Mouse (Mus musculus): ENCODE measurements at regions not wholly inside any gene's neighbourhood (a gene's known extent, or its start where the extent isn't known, plus 50 kb on each side); places are given as distances from the start of the nearest gene placed in this dataset.

GRCm38 (mm10) chr3:38647737-38648330 is 163.2 kb upstream of the Ankrd50 start:
- Histone ChIP-seq H3K9ac (no peak overlapping the region), H3K27me3 (no peaks in the 10 kb centered on the region), H3K4me3 (replicated peaks) (no peak overlapping the region), H3K27ac (replicated peaks) (no peak overlapping the region), H3K9me3 (replicated peaks) (no peaks in the 10 kb centered on the region), H3K4me2 (replicated peaks) (no peak overlapping the region), H3K4me1 (0 out of 2 replicates have a peak, but pooled peaks cover 4% of the 10 kb centered on the region), H3K36me3 (no peaks in the 10 kb centered on the region)
- 70% methylated on average over 7 of the region's 7 CpGs for WGBS
- no peak for ATAC-seq (ENCODE audit: insufficient number of reproducible peaks, low FRiP score, low TSS enrichment, low read depth)

GRCm38 (mm10) chr3:38641733-38642132 is 157.1 kb upstream of the Ankrd50 start:
- Histone ChIP-seq H3K27ac (replicated peaks) (no peak overlapping the region), H3K9ac (no peak overlapping the region), H3K9me3 (replicated peaks) (no peaks in the 10 kb centered on the region), H3K4me3 (replicated peaks) (no peak overlapping the region), H3K4me2 (replicated peaks) (no peak overlapping the region), H3K27me3 (no peaks in the 10 kb centered on the region), H3K4me1 (no peaks in the 10 kb centered on the region), H3K36me3 (no peaks in the 10 kb centered on the region)
- WGBS = 67% methylated on average over 1 of the region's 1 CpGs
- no peak for ATAC-seq (ENCODE audit: insufficient number of reproducible peaks, low FRiP score, low TSS enrichment, low read depth)

- ATAC-seq (ENCODE audit: insufficient number of reproducible peaks, low FRiP score, low TSS enrichment, low read depth) = no peak
- no peaks in the 10 kb centered on the region for H3K36me3 ChIP-seq
These were observed 152.2 kb upstream of the Ankrd50 start for GRCm38 (mm10) chr3:38636806-38637205.

GRCm38 (mm10) chr3:38633347-38633746 is 148.7 kb upstream of the Ankrd50 start:
- no peak overlapping the region for H3K4me2 ChIP-seq (replicated peaks)
- H3K9ac ChIP-seq = no peak overlapping the region
- 46% methylated on average over 7 of the region's 7 CpGs for WGBS
- H3K9me3 ChIP-seq (replicated peaks) = no peaks in the 10 kb centered on the region
- 0 out of 2 replicates have a peak, but pooled peaks cover 5% of the 10 kb centered on the region for H3K4me1 ChIP-seq
- H3K27me3 ChIP-seq = no peaks in the 10 kb centered on the region
- H3K27ac ChIP-seq (replicated peaks) = 0 out of 2 replicates have a peak overlapping the region, but pooled peaks have one; percentile 14
- H3K36me3 ChIP-seq = no peaks in the 10 kb centered on the region
- ATAC-seq (ENCODE audit: insufficient number of reproducible peaks, low FRiP score, low TSS enrichment, low read depth) = peak; percentile 86
- no peak overlapping the region for H3K4me3 ChIP-seq (replicated peaks)

More at GRCm38 (mm10) chr3:38636806-38637205, 152.2 kb upstream of the Ankrd50 start:
- no peak overlapping the region for H3K4me2 ChIP-seq (replicated peaks)
- H3K27ac ChIP-seq (replicated peaks) = no peak overlapping the region
- 66% methylated on average over 4 of the region's 4 CpGs for whole genome bisulfite sequencing
- no peaks in the 10 kb centered on the region for H3K9me3 ChIP-seq (replicated peaks)
- no peaks in the 10 kb centered on the region for H3K27me3 ChIP-seq
- H3K4me3 ChIP-seq (replicated peaks) = no peak overlapping the region
- H3K4me1 ChIP-seq = 0 out of 2 replicates have a peak, but pooled peaks cover 5% of the 10 kb centered on the region
- no peak overlapping the region for H3K9ac ChIP-seq

- Histone ChIP-seq H3K36me3 (no peaks in the 10 kb centered on the region), H3K27me3 (no peaks in the 10 kb centered on the region), H3K9me3 (replicated peaks) (no peaks in the 10 kb centered on the region), H3K9ac (no peak overlapping the region), H3K27ac (replicated peaks) (no peak overlapping the region), H3K4me1 (no peaks in the 10 kb centered on the region), H3K4me3 (replicated peaks) (no peak overlapping the region), H3K4me2 (replicated peaks) (no peak overlapping the region)
- 44% methylated on average over 12 of the region's 12 CpGs for WGBS
- no peak for ATAC-seq (ENCODE audit: insufficient number of reproducible peaks, low FRiP score, low TSS enrichment, low read depth)
These were observed 141.0 kb upstream of the Ankrd50 start for GRCm38 (mm10) chr3:38625575-38626184.

GRCm38 (mm10) chr3:38617989-38618388 is 133.3 kb upstream of the Ankrd50 start:
- Histone ChIP-seq H3K9me3 (replicated peaks) (no peaks in the 10 kb centered on the region), H3K36me3 (no peaks in the 10 kb centered on the region), H3K27ac (replicated peaks) (peak overlapping the region; percentile 53), H3K27me3 (no peaks in the 10 kb centered on the region), H3K9ac (no peak overlapping the region), H3K4me1 (peaks cover 12% of the 10 kb centered on the region), H3K4me2 (replicated peaks) (no peak overlapping the region), H3K4me3 (replicated peaks) (no peak overlapping the region)
- peak; percentile 57 for ATAC-seq (ENCODE audit: insufficient number of reproducible peaks, low FRiP score, low TSS enrichment, low read depth)
- 16% methylated on average over 3 of the region's 3 CpGs for WGBS

- H3K27me3 ChIP-seq = no peaks in the 10 kb centered on the region
- no peaks in the 10 kb centered on the region for H3K36me3 ChIP-seq
- 52% methylated on average over 8 of the region's 8 CpGs for WGBS
These were observed 132.6 kb upstream of the Ankrd50 start for GRCm38 (mm10) chr3:38617217-38617616.

GRCm38 (mm10) chr3:38613706-38614105 is 129.1 kb upstream of the Ankrd50 start:
- Histone ChIP-seq H3K4me2 (replicated peaks) (no peak overlapping the region), H3K4me3 (replicated peaks) (no peak overlapping the region), H3K27ac (replicated peaks) (no peak overlapping the region), H3K36me3 (no peaks in the 10 kb centered on the region), H3K27me3 (no peaks in the 10 kb centered on the region), H3K9me3 (replicated peaks) (no peaks in the 10 kb centered on the region), H3K4me1 (peaks cover 10% of the 10 kb centered on the region), H3K9ac (no peak overlapping the region)
- no peak for ATAC-seq (ENCODE audit: insufficient number of reproducible peaks, low FRiP score, low TSS enrichment, low read depth)
- 74% methylated on average over 6 of the region's 6 CpGs for WGBS

More at GRCm38 (mm10) chr3:38617217-38617616, 132.6 kb upstream of the Ankrd50 start:
- H3K4me3 ChIP-seq (replicated peaks) = no peak overlapping the region
- no peak overlapping the region for H3K27ac ChIP-seq (replicated peaks)
- H3K4me2 ChIP-seq (replicated peaks) = no peak overlapping the region
- H3K9ac ChIP-seq = no peak overlapping the region
- ATAC-seq (ENCODE audit: insufficient number of reproducible peaks, low FRiP score, low TSS enrichment, low read depth) = no peak
- H3K9me3 ChIP-seq (replicated peaks) = no peaks in the 10 kb centered on the region
- H3K4me1 ChIP-seq = peaks cover 12% of the 10 kb centered on the region

- Histone ChIP-seq H3K36me3 (no peaks in the 10 kb centered on the region), H3K4me2 (replicated peaks) (no peak overlapping the region), H3K4me3 (replicated peaks) (no peak overlapping the region), H3K4me1 (no peaks in the 10 kb centered on the region), H3K27me3 (no peaks in the 10 kb centered on the region), H3K9ac (no peak overlapping the region), H3K9me3 (replicated peaks) (no peaks in the 10 kb centered on the region), H3K27ac (replicated peaks) (no peak overlapping the region)
- ATAC-seq (ENCODE audit: insufficient number of reproducible peaks, low FRiP score, low TSS enrichment, low read depth) = no peak
- WGBS = 91% methylated on average over 1 of the region's 1 CpGs
These were observed 106.9 kb upstream of the Ankrd50 start for GRCm38 (mm10) chr3:38591531-38591930.

GRCm38 (mm10) chr3:38588966-38589365 is 104.3 kb upstream of the Ankrd50 start:
- ATAC-seq (ENCODE audit: insufficient number of reproducible peaks, low FRiP score, low TSS enrichment, low read depth) = no peak
- Histone ChIP-seq H3K4me3 (replicated peaks) (no peak overlapping the region), H3K9ac (no peak overlapping the region), H3K36me3 (no peaks in the 10 kb centered on the region), H3K27me3 (no peaks in the 10 kb centered on the region), H3K9me3 (replicated peaks) (no peaks in the 10 kb centered on the region), H3K27ac (replicated peaks) (no peak overlapping the region), H3K4me1 (no peaks in the 10 kb centered on the region), H3K4me2 (replicated peaks) (no peak overlapping the region)

GRCm38 (mm10) chr3:38585509-38585908 is 100.9 kb upstream of the Ankrd50 start:
- no peaks in the 10 kb centered on the region for H3K27me3 ChIP-seq
- ATAC-seq (ENCODE audit: insufficient number of reproducible peaks, low FRiP score, low TSS enrichment, low read depth) = no peak; the same call in 1 of the 2 replicates
- no peak overlapping the region for H3K4me3 ChIP-seq (replicated peaks)
- no peaks in the 10 kb centered on the region for H3K4me1 ChIP-seq
- no peaks in the 10 kb centered on the region for H3K36me3 ChIP-seq
- no peak overlapping the region for H3K4me2 ChIP-seq (replicated peaks)
- H3K9me3 ChIP-seq (replicated peaks) = no peaks in the 10 kb centered on the region
- no peak overlapping the region for H3K9ac ChIP-seq
- 70% methylated on average over 5 of the region's 5 CpGs for WGBS
- H3K27ac ChIP-seq (replicated peaks) = peak overlapping the region; percentile 63; the same call in 1 of the 2 replicates

- H3K4me1 ChIP-seq = no peaks in the 10 kb centered on the region
- H3K9me3 ChIP-seq (replicated peaks) = no peaks in the 10 kb centered on the region
- H3K27ac ChIP-seq (replicated peaks) = no peak overlapping the region
- no peak overlapping the region for H3K9ac ChIP-seq
- 26% methylated on average over 1 of the region's 1 CpGs for WGBS
- no peak overlapping the region for H3K4me2 ChIP-seq (replicated peaks)
- no peak for ATAC-seq (ENCODE audit: insufficient number of reproducible peaks, low FRiP score, low TSS enrichment, low read depth)
- no peaks in the 10 kb centered on the region for H3K36me3 ChIP-seq
- H3K27me3 ChIP-seq = no peaks in the 10 kb centered on the region
- no peak overlapping the region for H3K4me3 ChIP-seq (replicated peaks)
These were observed 95.1 kb upstream of the Ankrd50 start for GRCm38 (mm10) chr3:38579781-38580180.

Data from embryonic facial prominence, embryonic 15.5 days (tissue).